Mouse (Mus musculus) lung, postnatal 4 days (tissue): ENCODE results near the gene Spg20.

Experiments used
- DNase-seq, 2 experiments: peaks; one replicate each; pipeline ENCODE4 v3.0.0; 2021

The Spg20 gene

GRCm38 (mm10) chr3:55098014-55098413 is 13.9 kb upstream of the Spg20 start:
- DNase-seq: no peak

GRCm38 (mm10) chr3:55098990-55099389 is 12.9 kb upstream of the Spg20 start:
- DNase-seq: no peak

GRCm38 (mm10) chr3:55101092-55101491 is 10.8 kb upstream of the Spg20 start:
- DNase-seq: no peak

- no peak for DNase-seq
These were observed 6.4 kb upstream of the Spg20 start for GRCm38 (mm10) chr3:55105372-55106023.

GRCm38 (mm10) chr3:55106051-55106450 is 5.9 kb upstream of the Spg20 start:
- DNase-seq: no peak

GRCm38 (mm10) chr3:55109097-55109496 is 2.8 kb upstream of the Spg20 start:
- no peak for DNase-seq

- DNase-seq: no peak
These were observed 955 bp downstream of the Spg20 start for GRCm38 (mm10) chr3:55112710-55113415.

- peak in 1 of 2 experiments; percentile 46 for DNase-seq
These were observed 2.6 kb downstream of the Spg20 start for GRCm38 (mm10) chr3:55114313-55115065.

- DNase-seq: no peak
These were observed 3.2 kb downstream of the Spg20 start for GRCm38 (mm10) chr3:55115071-55115470.

GRCm38 (mm10) chr3:55115989-55116388 is 4.1 kb downstream of the Spg20 start:
- DNase-seq: no peak

GRCm38 (mm10) chr3:55119275-55119898 is 7.5 kb downstream of the Spg20 start:
- peak; percentile 22 to 51 for DNase-seq

- DNase-seq: no peak
These were observed 10.5 kb downstream of the Spg20 start for GRCm38 (mm10) chr3:55122336-55122870.

- DNase-seq: no peak
These were observed 11.2 kb downstream of the Spg20 start for GRCm38 (mm10) chr3:55123064-55123463.

- no peak for DNase-seq
These were observed 17.3 kb downstream of the Spg20 start for GRCm38 (mm10) chr3:55129181-55129692.

- no peak for DNase-seq
These were observed 19.8 kb downstream of the Spg20 start for GRCm38 (mm10) chr3:55131576-55132233.

GRCm38 (mm10) chr3:55137039-55137438 is 25.1 kb downstream of the Spg20 start, which contains the start of gene Ccdc169:
Ccdc169 (plus strand) TSS chr3:55137339.
- no peak for DNase-seq

GRCm38 (mm10) chr3:55139837-55140236 is 27.9 kb downstream of the Spg20 start:
- DNase-seq: no peak

GRCm38 (mm10) chr3:55141401-55141800 is 29.5 kb downstream of the Spg20 start:
- no peak for DNase-seq

- DNase-seq: no peak
These were observed 33.0 kb downstream of the Spg20 start for GRCm38 (mm10) chr3:55144916-55145315.

GRCm38 (mm10) chr3:55146441-55146840 is 34.5 kb downstream of the Spg20 start:
- DNase-seq: no peak

- no peak for DNase-seq
These were observed 35.2 kb downstream of the Spg20 start for GRCm38 (mm10) chr3:55147156-55147555.

- DNase-seq: no peak
These were observed 36.2 kb downstream of the Spg20 start for GRCm38 (mm10) chr3:55148091-55148490.
